Comparison of ENCODE assay signal across 8 mouse cellular contexts in the genomic region with DNA sequence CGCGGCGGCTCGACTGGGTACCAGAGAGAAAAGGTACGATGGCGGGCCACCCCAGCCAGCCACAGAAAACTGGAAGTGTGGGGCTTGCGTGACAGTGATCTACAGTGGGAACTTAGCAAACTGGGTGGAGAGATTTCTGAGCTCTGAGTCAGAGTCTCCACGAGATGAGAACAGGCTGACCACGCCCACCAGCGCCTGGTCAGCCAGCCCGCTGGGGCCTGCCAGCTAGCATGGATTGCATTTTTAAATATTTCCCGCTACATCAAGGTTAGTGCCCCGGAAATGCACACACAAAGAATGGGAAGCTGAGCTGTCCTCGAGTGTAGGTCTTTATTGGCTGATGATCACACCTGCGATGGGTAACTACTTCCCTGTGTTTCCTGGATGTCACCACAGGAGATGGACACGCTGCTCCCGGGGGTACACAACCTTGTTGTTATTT. TPM values are rescaled to one million over a fixed set of nuclear protein-coding genes. Genes with fewer than 3 reads are reported as not detected.
DNase-seq lines count a peak whose midpoint lies in the region; ATAC-seq and TF ChIP-seq lines count a peak whose summit lies in the region.

No protein-coding gene starts in this region.

- WGBS in heart, postnatal 0 days, result 17% methylated on average over 17 of the region's 17 CpGs
- WGBS in macrophage (ENCODE audit: missing documents), result 37% methylated on average over 13 of the region's 17 CpGs

- H3K9ac ChIP-seq in heart, postnatal 0 days (replicated peaks; ENCODE audit: low read depth, low read length), result peak overlapping the region; percentile 26; the same call in 1 of the 2 replicates

- no peaks in the 10 kb centered on the region for H3K36me3 ChIP-seq in heart, postnatal 0 days (replicated peaks; ENCODE audit: control insufficient read depth, insufficient read depth, low read length)
- no peaks in the 10 kb centered on the region for H3K36me3 ChIP-seq in macrophage (ENCODE audit: inconsistent target)

- no peaks in the 10 kb centered on the region for H3K9me3 ChIP-seq in heart, postnatal 0 days (replicated peaks; ENCODE audit: control insufficient read depth, low read length)

- no peak for TF ChIP-seq EP300 in heart, postnatal 0 days (IDR thresholded peaks at IDR 0.05; ENCODE audit: low read depth)

- H3K4me3 ChIP-seq in embryonic fibroblast, embryonic 13.5 days (ENCODE audit: insufficient read depth, low read length), result peak overlapping the region; percentile 22
- peak overlapping the region; percentile 49 for H3K4me3 ChIP-seq in heart, postnatal 0 days (ENCODE audit: low read depth, low read length)
- peak overlapping the region; percentile 21; the same call in 1 of the 2 replicates for H3K4me3 ChIP-seq in macrophage (ENCODE audit: inconsistent target)

- peak overlapping the region; percentile 68 for H3K4me2 ChIP-seq in heart, postnatal 0 days (ENCODE audit: low read depth, low read length)

- peak; percentile 76 for ATAC-seq in heart, postnatal 0 days (ENCODE audit: insufficient read depth, low read depth)

- TF ChIP-seq POLR2A in embryonic fibroblast, embryonic 13.5 days (IDR thresholded peaks at IDR 0.05; ENCODE audit: low read depth, low read length), result peak; percentile 59

- no peaks in the 10 kb centered on the region for H3K4me1 ChIP-seq in embryonic fibroblast, embryonic 13.5 days (ENCODE audit: control insufficient read depth, insufficient read depth, low read length)
- H3K4me1 ChIP-seq in heart, postnatal 0 days (ENCODE audit: control insufficient read depth, insufficient read depth), result peaks cover 3% of the 10 kb centered on the region; the same call in 1 of the 2 replicates

- H3K79me2 ChIP-seq in macrophage (ENCODE audit: inconsistent target), result no peaks in the 10 kb centered on the region

- TF ChIP-seq CTCF in embryonic fibroblast, embryonic 13.5 days (IDR thresholded peaks at IDR 0.05; ENCODE audit: borderline replicate concordance, insufficient read depth, low read length), result no peak
- TF ChIP-seq CTCF in heart, postnatal 0 days (IDR thresholded peaks at IDR 0.05; ENCODE audit: low read depth), result no peak

- DNase-seq in 416B (ENCODE audit: low read depth), result peak; percentile 31
- peak; percentile 88 to 93 for DNase-seq in adrenal gland, adult (ENCODE audit: inconsistent age in 2 of 2, low spot score in 1 of 2)
- peak; percentile 54 for DNase-seq in heart, postnatal 0 days (ENCODE audit: low spot score)
- peak; percentile 78 to 84 for DNase-seq in kidney, postnatal 25 days
- peak; percentile 82 for DNase-seq in testis, postnatal 10 days (ENCODE audit: low spot score)
- no peak for DNase-seq in layer of hippocampus, postnatal 14 days (ENCODE audit: low spot score in 2 of 2)

- peak overlapping the region; percentile 79 for H3K27ac ChIP-seq in embryonic fibroblast, embryonic 13.5 days (ENCODE audit: insufficient read depth, low read length)
- 0 out of 2 replicates have a peak overlapping the region, but pooled peaks have one; percentile 40 for H3K27ac ChIP-seq in heart, postnatal 0 days (ENCODE audit: low read depth)
- H3K27ac ChIP-seq in macrophage, result 0 out of 2 replicates have a peak overlapping the region, but pooled peaks have one; percentile 8

- no peaks in the 10 kb centered on the region for H3K27me3 ChIP-seq in heart, postnatal 0 days (ENCODE audit: control insufficient read depth, insufficient read depth, low read length)

RNA-seq across cellular contexts. Expression of a gene that starts 7.6 kb away (rescaled TPM):
- 88.8 and 98.2 TPM in 2 replicates for polyA plus RNA-seq in embryonic fibroblast, embryonic 13.5 days (2011; ENCODE audit: insufficient read length, low read depth, missing spikeins)
- 6.5 and 8.5 TPM in 2 replicates for total RNA-seq in heart, postnatal 0 days (2014; rRNA removed; ENCODE audit: low replicate concordance)
- 3.4 and 4.0 TPM in 2 replicates for polyA plus RNA-seq in heart, postnatal 0 days (2015; fragmentation: Nextera tagmentation; extraction: Ambion mirVana)
- total RNA-seq in macrophage (2018; cell fraction: chromatin; rRNA removed), result 1 to 10 TPM in 1 of 26 experiments, under 1 TPM in 3, not detected in 22; 0.24 to 4.9 (median 0.27) TPM
- under 1 TPM in 1 of 26 experiments, not detected in 25; 0.06 TPM for total RNA-seq in macrophage (2018; cell fraction: cytosol; rRNA removed)
- under 1 TPM in 2 of 26 experiments, not detected in 24; 0.59 to 0.62 TPM for total RNA-seq in macrophage (2018; cell fraction: nucleus; rRNA removed)
- not detected in 3 replicates for polyA plus RNA-seq in macrophage (2018)
- 1 to 10 TPM; 3.5 to 4.0 TPM for total RNA-seq in layer of hippocampus, postnatal 14 days (2021)

RNA-seq across cellular contexts. Expression of a gene that starts 26.7 kb away (rescaled TPM):
- polyA plus RNA-seq in embryonic fibroblast, embryonic 13.5 days (2011; ENCODE audit: insufficient read length, low read depth, missing spikeins), result 109 and 141 TPM in 2 replicates
- total RNA-seq in heart, postnatal 0 days (2014; rRNA removed; ENCODE audit: low replicate concordance), result 8.5 and 16.3 TPM in 2 replicates
- polyA plus RNA-seq in heart, postnatal 0 days (2015; fragmentation: Nextera tagmentation; extraction: Ambion mirVana), result 9.3 and 9.4 TPM in 2 replicates
- total RNA-seq in macrophage (2018; cell fraction: chromatin; rRNA removed), result 10 to 100 TPM in 25 of 26 experiments, 1 to 10 TPM in 1; 6.2 to 29.8 (median 17.8) TPM
- 10 to 100 TPM; 12.7 to 18.6 (median 16.5) TPM for total RNA-seq in macrophage (2018; cell fraction: cytosol; rRNA removed)
- total RNA-seq in macrophage (2018; cell fraction: nucleus; rRNA removed), result 10 to 100 TPM; 12.5 to 38.8 (median 17.8) TPM
- 11.7 to 24.6 TPM (median 17.7 TPM) in 3 replicates for polyA plus RNA-seq in macrophage (2018)
- under 1 TPM; 0.37 to 0.43 TPM for total RNA-seq in layer of hippocampus, postnatal 14 days (2021)

RNA-seq across cellular contexts. Expression of a gene that starts 31.4 kb away (rescaled TPM):
- polyA plus RNA-seq in embryonic fibroblast, embryonic 13.5 days (2011; ENCODE audit: insufficient read length, low read depth, missing spikeins), result 8.7 and 18.0 TPM in 2 replicates
- total RNA-seq in heart, postnatal 0 days (2014; rRNA removed; ENCODE audit: low replicate concordance), result 16.2 and 17.4 TPM in 2 replicates
- polyA plus RNA-seq in heart, postnatal 0 days (2015; fragmentation: Nextera tagmentation; extraction: Ambion mirVana), result 10.6 TPM in 2 replicates
- under 1 TPM in 7 of 26 experiments, not detected in 19; 0.18 to 0.42 (median 0.31) TPM for total RNA-seq in macrophage (2018; cell fraction: chromatin; rRNA removed)
- under 1 TPM in 4 of 26 experiments, not detected in 22; 0.03 to 0.19 (median 0.05) TPM for total RNA-seq in macrophage (2018; cell fraction: cytosol; rRNA removed)
- total RNA-seq in macrophage (2018; cell fraction: nucleus; rRNA removed), result under 1 TPM in 4 of 26 experiments, not detected in 22; 0.15 to 0.24 (median 0.17) TPM
- 0.04 to 0.07 TPM in 2 of 3 replicates, not detected in the other for polyA plus RNA-seq in macrophage (2018)
- total RNA-seq in layer of hippocampus, postnatal 14 days (2021), result 1 to 10 TPM; 3.9 to 4.2 TPM

RNA-seq across cellular contexts. Expression of a gene that starts 38.5 kb away (rescaled TPM):
- polyA plus RNA-seq in embryonic fibroblast, embryonic 13.5 days (2011; ENCODE audit: insufficient read length, low read depth, missing spikeins), result 31.7 and 36.6 TPM in 2 replicates
- total RNA-seq in heart, postnatal 0 days (2014; rRNA removed; ENCODE audit: low replicate concordance), result 27.6 and 29.0 TPM in 2 replicates
- polyA plus RNA-seq in heart, postnatal 0 days (2015; fragmentation: Nextera tagmentation; extraction: Ambion mirVana), result 3.9 and 4.7 TPM in 2 replicates
- 1 to 10 TPM in 5 of 26 experiments, under 1 TPM in 18, not detected in 3; 0.11 to 4.0 (median 0.61) TPM for total RNA-seq in macrophage (2018; cell fraction: chromatin; rRNA removed)
- total RNA-seq in macrophage (2018; cell fraction: cytosol; rRNA removed), result 1 to 10 TPM in 9 of 26 experiments, under 1 TPM in 17; 0.23 to 1.5 (median 0.66) TPM
- total RNA-seq in macrophage (2018; cell fraction: nucleus; rRNA removed), result 1 to 10 TPM in 12 of 26 experiments, under 1 TPM in 14; 0.43 to 2.5 (median 0.90) TPM
- 0.69 to 1.1 TPM (median 0.70 TPM) in 3 replicates for polyA plus RNA-seq in macrophage (2018)
- total RNA-seq in layer of hippocampus, postnatal 14 days (2021), result 10 to 100 TPM; 11.3 to 11.4 TPM

RNA-seq across cellular contexts. Expression of a gene that starts 49.6 kb away (rescaled TPM):
- polyA plus RNA-seq in embryonic fibroblast, embryonic 13.5 days (2011; ENCODE audit: insufficient read length, low read depth, missing spikeins), result 0.82 and 1.0 TPM in 2 replicates
- 0.62 TPM in 1 of 2 replicates, not detected in the other for total RNA-seq in heart, postnatal 0 days (2014; rRNA removed; ENCODE audit: low replicate concordance)
- 0.38 and 0.40 TPM in 2 replicates for polyA plus RNA-seq in heart, postnatal 0 days (2015; fragmentation: Nextera tagmentation; extraction: Ambion mirVana)
- under 1 TPM in 1 of 26 experiments, not detected in 25; 0.65 TPM for total RNA-seq in macrophage (2018; cell fraction: chromatin; rRNA removed)
- under 1 TPM; 0.11 to 0.69 (median 0.31) TPM for total RNA-seq in macrophage (2018; cell fraction: cytosol; rRNA removed)
- total RNA-seq in macrophage (2018; cell fraction: nucleus; rRNA removed), result 1 to 10 TPM in 1 of 26 experiments, under 1 TPM in 11, not detected in 14; 0.29 to 1.1 (median 0.52) TPM
- 0.25 to 0.33 TPM (median 0.32 TPM) in 3 replicates for polyA plus RNA-seq in macrophage (2018)
- under 1 TPM; 0.46 to 0.55 TPM for total RNA-seq in layer of hippocampus, postnatal 14 days (2021)

Comparison
In these comparisons a context has a peak if more than half of its experiments do, and no peak if none do; other contexts are left out.
1. DNase-seq: peak in 416B (single experiment), adrenal gland, adult (2 of 2), heart, postnatal 0 days (single experiment), kidney, postnatal 25 days (2 of 2) and testis, postnatal 10 days (single experiment); none in layer of hippocampus, postnatal 14 days (0 of 2).
2. H3K27ac ChIP-seq: peak in every context shown above with its lines; median percentile 79 in embryonic fibroblast, embryonic 13.5 days; 40 in heart, postnatal 0 days; 8 in macrophage.
3. RNA of a gene that starts 7.6 kb away (polyA plus RNA-seq): 88.8 to 98.2 TPM in embryonic fibroblast, embryonic 13.5 days; 3.4 to 4.0 TPM in heart, postnatal 0 days and not detected in macrophage; every median in the first group is over 10 times any median in the second.
4. Peak in every context shown above with its lines, with median percentiles within 50 percentile points of each other: H3K4me3 ChIP-seq.